Mouse (Mus musculus) small intestine, adult 2 months (tissue): ENCODE data around the gene Sobp.

Experiments used
- CTCF ChIP-seq: fragments of 200-500 bp; IDR thresholded peaks from 2 replicates; pipeline ENCODE4 v1.5.1; 2012; ENCODE audit warnings: low read depth, mild to moderate bottlenecking, control low read depth, inconsistent platforms, low read length, moderate library complexity, mixed read lengths; ENCODE audit not compliant: insufficient replicate concordance, insufficient read length; ENCODE audit errors: extremely low read depth
- POLR2A ChIP-seq: fragments of 200-500 bp; IDR thresholded peaks from 2 replicates; pipeline ENCODE4 v1.6.1; 2012; ENCODE audit warnings: low read depth, mild to moderate bottlenecking, control low read depth, inconsistent platforms, low read length, moderate library complexity

GRCm38 (mm10) chr10:43128750-43129149 lies 45.6 kb downstream of the Sobp start:
- no peak for TF ChIP-seq CTCF
- TF ChIP-seq POLR2A: no peak
